Mouse (Mus musculus): ENCODE data around the gene Acacb.
A peak's percentile ranks its signal among the peaks of the same experiment; 100 is the strongest.

Acacb gene

DNA sequence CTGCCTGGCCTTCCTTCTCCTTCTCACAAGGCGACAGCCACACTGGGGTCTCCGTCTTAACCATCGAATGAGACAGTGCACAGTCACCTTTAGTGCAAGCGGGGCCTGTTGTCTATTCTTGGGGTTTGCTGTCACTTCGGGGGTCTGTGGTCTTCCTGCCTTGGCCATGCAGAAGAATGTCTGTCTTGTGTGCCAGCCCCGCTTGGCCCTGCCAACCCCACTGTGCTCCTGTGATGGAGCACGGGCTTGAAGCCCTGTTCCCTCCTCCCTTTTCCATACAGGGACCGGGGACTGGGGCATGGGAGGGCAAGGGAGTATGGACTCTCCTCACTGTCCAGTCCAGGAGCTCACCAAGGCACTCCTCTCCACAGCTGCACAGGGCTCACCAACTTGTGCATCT, 118.5 kb downstream of the Acacb start:
- no peak for DNase-seq (ENCODE audit: low read depth, low spot score)

DNA sequence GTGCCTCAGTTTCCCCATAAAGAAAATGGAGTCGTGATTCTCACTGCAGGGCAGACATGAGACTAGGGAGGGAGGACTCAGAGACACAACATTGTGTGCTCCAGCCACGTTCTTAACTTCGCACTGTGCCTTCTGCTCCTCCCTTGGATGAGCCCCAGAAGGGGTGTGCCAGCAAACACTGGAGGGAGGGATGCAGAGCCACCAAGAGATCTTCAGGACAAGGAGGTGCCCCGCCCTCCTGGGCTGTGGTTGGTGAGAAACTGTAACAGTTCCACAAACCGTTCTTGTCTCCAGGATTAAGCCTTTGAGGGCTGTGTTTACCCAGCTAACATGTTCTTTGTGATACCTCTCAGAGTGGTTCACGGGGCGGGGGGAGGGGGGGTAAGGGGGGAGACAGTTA, 122.3 kb downstream of the Acacb start:
- DNase-seq (ENCODE audit: low read depth, low spot score) = no peak

DNA sequence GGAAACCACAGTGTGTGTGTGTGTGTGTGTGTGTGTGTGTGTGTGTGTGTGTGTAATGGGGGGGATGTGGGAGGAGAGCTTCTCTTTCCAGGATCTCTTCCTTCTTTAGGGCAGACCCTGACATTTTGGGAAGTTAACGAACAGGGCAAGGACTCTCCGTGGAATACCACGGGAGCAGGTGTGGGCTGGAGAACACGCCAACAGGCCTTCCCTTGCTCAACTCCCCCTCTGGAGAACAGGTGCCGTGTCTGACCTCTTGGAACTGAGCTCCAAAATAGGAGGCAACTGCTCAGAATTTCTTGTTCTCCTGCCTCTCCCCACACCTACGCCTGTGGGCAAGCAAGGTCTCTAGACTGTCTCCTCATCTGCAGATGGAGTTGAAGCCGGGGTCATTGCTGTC, 123.2 kb downstream of the Acacb start:
- DNase-seq (ENCODE audit: low read depth, low spot score) = no peak

DNA sequence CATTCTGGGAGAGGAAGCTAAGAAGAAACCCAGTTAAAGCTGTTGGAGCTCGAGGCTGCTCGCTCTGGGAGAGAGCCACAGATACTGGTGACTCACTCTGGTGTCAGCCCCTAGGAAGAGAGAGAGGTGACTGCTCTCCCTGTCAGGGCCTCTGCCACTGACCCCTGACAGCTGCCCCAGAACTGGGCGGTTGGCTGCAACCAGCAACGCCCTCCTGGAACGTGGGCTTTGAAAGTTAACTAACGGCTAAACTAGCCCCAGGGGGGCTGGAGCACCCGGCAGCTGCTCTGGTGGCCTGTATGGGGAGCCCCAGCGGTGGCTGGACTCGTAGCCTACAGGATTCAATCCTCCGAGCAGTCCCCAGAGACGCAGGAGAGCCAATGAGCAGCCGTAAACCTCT, 123.6 kb downstream of the Acacb start:
- no peak for DNase-seq (ENCODE audit: low read depth, low spot score)

DNA sequence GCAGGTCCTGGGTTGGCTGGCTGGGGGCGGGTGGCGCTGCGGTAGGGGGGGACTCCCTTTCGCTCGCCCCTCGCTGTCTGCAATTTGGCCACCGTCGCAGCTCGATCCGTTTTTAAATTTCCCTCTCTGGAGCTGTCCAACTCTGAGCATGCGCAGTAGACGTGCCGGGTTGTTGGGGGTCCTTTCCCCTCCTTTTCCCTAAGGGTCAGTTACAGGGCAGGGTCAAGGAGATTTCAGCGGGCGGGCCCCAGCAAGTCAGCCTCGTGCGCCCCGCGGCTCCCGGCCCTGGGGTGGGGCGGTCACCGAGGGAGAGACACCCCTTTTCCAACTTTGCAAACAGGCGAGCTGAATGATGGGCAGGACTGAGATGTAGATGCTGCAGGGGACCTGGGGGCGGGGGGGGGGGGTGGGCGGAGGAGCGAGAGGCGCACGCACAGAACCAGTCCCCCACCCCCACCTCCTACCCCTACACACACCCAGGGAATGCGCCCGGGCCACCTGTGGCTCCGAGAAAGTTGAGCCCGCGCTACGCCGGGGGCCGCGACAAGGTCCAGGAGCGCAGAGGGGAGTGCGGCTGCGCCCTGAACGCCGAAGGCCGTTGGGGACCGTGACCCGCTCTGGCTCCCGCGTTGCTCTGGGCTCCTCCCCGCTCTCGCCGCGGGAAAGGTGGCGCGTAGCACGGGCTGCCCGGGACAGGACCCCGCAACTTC, 127.5 kb downstream of the Acacb start, which contains the start of gene Foxn4:
Foxn4 (minus strand) TSS at position 115 of the 710 bp plus-strand sequence.
- DNase-seq (ENCODE audit: low read depth, low spot score) = peak; percentile 86

DNA sequence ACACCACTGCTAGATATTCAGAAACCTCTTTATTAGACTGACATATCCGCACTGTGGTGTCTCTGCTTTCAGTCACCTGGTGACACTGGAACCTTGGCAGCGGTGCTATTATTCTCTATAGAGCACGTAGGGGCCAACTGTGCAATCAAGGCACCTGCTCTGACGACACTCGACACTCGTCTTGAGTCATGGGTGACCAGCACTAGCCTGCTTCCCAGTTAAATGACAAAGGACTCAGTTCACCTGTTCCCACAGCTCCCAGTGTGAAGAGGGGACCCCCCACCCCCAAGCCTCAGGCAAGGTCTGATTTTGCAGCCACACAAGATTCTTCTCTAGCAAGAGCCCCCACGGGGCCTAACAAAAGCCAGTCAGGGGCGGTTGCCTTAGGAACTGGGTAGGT, 129.0 kb downstream of the Acacb start:
- DNase-seq (ENCODE audit: low read depth, low spot score) = no peak

DNA sequence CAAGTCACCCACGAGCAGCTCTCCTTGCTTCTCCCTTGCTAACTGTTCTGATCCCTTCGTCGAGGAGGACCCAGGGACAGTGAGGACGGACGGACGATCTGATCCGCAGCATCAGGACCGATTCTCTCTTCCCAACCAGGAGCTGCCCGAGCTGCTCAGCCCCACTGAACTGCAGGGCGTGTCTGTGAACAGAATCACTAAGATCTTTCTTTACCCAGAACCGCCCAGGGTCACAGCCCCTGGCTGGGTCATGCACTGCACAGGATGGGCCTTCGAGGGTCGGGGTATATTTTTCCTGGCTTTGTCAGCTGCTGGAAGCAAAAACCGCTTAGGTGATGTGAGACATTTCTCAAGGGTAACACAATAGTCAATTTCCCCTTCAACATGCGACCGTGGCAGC, 129.7 kb downstream of the Acacb start:
- no peak for DNase-seq (ENCODE audit: low read depth, low spot score)

DNA sequence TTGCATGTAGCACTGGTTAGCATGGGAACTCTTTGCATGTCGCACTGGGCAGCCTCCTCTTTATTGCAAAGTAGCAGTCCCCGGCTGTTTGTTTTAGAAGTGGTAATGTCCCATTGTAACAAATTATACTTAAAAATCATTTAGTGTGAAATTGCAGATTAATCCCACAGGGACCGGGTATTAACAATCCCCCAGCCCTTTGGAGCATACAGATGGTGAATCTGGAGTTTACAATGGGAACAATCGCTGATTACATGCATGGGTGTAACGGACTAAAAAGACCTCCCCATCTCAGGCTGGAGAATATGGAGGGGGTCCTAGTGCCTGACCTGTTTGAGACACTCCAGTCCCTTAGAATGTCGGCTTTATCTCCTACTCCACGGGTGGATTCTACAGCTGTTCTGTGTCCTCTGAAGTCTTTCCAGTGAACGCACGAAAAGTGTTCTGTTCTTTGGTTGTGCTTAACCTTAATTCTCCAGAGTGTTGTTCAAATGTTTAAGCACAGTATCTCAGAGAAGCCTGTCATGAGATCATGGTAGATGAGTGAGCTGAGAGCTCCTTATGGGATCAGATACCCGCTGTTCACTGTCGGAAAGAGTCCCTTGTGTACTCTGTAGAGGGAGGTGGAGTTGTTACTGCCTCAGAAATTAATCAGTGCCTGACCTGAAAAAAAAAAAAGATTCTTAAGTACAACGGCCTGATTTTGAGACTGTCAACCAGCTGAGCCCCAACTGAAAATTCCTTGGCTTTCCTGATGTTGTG, 133.2 kb downstream of the Acacb start:
- DNase-seq (ENCODE audit: low read depth, low spot score) = no peak

DNA sequence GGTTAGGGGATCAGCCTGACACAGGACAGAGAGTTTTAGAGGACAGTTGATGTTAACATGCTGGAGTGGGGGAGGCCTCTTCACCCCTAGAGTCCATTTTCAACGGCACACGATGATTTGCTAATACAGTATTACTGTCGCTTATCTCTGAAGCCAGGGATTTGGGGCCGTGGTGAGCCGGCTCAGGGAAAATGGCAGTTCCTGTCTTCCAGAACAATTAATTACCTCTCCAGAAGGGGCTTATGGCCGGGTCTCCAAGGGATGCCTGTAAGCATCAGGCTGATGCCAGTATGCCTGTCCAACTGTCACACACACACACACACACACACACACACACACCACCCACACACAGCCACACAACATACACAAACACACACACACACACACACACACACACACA, 136.0 kb downstream of the Acacb start:
- no peak for DNase-seq (ENCODE audit: low read depth, low spot score)

DNA sequence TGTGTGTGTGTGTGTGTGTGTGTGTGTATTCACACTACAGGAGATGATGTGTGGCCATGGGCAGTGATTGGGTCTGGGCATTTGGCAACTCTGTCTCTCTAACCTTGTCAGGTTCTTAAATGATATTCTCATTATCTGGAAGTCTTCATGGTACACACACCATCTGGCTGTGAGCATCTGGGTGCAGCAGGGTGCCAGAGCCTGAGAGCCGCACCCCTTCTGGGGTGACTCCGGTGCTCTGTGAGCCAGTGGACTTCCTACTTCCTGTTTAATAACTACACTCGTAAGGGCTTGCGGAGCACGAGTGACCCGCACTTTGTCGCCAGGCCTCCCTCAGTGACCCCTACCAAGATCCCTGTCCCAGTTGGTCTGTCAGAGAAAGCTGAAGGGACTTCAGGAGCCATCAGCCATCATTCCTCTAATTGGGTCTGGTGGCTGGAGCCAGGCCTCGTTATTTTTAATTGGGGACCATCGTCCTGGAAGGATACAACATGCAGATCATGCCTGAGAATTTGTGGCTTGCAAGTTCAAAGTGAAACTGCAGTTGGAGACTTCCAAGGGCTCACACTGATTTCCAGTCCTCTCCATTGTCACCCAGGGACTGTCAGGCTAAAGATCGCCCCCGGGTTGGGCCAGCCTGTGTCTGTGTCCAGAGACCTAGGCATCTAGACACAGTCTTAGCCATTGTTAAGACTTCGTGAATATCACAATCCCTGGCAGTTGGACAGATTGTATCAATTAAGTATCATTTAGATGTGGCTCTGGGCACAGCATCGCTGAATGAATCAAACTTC, 138.5 kb downstream of the Acacb start:
- no peak for DNase-seq (ENCODE audit: low read depth, low spot score)

DNA sequence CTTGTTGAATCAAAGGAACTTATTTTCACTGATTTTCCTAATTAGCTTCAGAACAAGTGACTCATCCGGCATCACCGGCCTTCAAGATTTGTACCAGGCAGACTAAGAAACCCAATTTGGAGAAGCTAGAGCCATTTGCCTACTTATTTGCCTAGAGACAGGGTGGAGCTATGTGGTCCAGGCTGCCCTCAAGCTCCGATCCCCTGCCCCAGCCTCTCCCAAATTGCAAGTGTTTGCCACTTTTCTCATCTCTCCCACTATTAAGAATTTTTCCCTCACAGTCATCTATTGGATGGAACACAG, 139.0 kb downstream of the Acacb start:
- DNase-seq (ENCODE audit: low read depth, low spot score) = no peak

DNA sequence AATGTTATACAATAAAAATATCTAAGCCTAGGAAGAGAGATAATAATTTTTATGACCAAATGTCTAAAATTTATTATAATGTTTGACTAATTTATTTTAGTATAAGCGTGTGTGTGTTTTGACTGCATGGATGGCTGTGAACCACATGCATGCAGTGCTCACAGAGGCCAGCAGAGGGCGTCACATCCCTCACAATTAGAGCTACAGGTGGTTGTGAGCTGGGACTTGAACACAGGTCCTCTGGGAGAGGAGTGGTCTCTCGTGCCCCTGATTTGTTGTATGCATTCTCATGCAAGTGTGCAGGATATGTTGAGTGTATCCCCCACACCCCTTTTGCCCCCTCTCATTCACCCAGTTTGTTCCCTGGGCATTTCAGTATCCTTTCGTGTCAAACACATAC, 139.8 kb downstream of the Acacb start:
- DNase-seq (ENCODE audit: low read depth, low spot score) = peak; percentile 42

DNA sequence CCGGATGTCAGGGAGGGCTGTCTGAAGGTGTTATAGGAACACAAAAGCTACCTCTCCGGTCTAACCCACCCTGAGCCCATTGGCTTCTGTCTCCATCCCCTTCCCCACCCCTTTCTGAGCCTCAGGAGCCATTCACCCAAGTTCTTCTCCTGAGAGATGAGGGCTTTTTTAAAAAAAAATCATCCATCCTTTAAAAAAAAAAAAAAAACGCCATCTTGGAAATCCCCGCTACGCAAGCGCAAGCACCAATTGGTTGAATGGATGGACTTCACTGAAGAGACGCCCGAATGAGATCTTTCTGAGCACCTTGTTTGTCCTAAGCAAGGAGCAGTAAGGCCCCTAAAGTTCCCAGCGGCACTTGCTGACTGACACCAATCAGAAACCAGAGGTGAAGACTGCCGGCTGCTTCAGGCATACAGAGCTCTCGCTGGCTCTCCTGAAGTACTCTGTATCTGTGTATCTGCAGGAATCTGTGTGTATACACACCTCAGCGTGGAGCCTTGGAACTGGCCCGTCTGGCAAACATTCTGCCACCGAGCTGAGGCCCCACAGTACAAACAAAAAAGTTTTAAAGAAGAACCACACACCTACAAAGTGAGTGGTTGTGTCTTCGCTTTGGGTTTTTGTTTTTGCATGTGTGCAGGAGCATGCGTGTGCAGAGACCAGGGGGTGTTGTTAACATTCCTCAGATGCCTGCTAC, 140.7 kb downstream of the Acacb start:
- DNase-seq (ENCODE audit: low read depth, low spot score) = peak; percentile 70

DNA sequence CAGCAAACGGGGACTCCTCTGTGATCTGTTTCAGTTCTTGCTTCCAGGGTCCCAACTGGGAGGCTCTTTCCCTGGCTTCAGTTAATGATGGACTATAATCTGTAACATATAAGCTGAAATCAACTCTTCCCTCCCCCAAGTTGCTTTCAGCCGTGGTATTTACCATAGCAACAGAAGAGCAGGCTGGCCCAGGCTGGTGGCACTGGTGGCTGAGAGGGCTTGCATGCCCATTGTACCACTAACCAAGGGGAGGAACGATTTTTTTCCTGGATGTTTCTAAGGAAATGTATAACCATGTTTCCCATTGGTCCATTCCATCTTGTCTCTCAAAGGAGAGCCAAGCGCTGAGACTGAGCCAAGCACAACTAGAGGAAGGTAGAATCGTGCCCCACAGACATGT, 142.1 kb downstream of the Acacb start:
- DNase-seq (ENCODE audit: low read depth, low spot score) = no peak

DNA sequence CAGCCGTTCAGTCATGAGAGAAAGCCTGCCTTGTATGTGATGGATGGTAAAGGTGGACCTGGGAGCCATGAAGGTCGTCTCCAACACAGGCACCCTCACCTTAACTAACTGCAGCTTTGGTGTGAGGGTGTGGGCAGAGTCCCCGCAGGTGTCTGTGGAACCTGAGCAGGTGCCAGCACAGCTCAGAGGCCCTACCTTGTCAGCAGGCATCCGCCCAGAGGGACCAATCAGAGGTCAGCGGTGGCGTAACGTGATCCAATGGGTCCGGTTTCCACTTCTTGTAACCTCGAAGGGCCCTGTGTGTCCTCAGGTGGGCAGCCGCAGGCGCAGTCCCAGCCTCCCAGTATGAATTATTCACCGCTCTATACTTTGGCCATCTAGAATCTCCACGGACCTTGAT, 142.5 kb downstream of the Acacb start, which contains the start of gene Myo1h:
Myo1h (plus strand) TSS at position 293 of the 400 bp plus-strand sequence.
- no peak for DNase-seq (ENCODE audit: low read depth, low spot score)

DNA sequence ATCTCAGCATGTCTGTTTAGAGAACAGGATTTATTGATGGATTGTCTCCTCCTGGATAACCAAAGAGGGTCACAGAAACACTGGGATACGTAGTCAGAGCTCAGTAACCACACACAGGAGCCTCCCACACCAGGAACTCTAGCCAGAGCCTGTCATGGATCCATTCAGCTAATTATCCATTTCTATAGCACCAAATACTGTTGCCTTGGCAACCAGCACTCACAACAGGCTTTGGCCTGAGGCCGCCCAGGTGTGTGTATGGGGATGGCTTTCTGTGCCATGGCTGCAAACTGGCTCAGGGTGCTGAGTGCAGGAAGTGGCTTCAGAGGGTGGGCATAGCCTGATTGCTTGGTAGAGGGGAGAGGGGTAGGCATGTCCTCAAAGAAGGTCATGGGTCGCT, 143.7 kb downstream of the Acacb start:
- DNase-seq (ENCODE audit: low read depth, low spot score) = no peak

DNA sequence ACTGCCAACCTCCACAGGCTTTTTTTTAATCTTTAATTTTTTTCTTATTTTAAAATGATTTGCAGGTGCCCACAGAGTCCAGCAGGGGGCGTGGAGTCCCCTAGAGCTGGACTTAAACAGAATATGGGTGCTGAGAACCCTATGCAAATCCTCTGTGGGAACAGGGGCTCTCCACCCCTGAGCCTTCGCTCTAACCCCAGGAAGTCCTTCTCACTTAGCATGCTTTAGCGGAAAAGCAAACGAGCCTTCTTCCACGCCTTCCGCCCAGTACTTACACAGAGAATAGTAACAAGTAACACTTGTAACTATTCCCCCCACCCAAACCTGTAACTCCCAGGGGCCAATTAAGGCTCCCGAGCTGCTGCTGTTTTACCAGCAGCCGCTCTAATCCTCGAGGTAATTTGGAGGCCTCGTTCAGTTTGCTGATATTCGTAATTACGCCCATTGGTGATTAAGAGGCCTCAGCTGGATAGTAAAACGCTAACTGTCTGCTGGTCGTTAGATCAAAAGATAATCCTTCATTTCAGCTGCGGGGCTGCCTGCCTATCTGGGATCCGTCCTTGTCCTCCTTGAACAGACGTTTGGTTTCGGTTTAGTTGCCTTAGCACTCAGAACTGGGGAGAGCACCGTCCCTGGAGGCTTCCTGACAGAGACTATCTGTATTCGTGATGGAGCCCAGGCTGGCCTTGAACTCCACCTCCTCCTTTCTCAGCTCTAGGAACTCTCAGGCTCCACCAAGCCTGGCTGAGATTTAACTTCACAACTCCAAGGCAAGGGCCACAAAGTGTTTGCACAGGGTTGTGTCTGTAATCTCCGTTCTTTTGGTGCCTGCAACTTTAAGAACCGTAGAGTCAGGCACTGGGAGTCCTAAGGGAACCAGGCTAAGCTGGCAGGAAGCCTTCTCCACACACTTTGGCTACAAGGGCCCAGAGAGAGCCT, 150.6 kb downstream of the Acacb start:
- DNase-seq (ENCODE audit: low read depth, low spot score) = peak; percentile 60

DNA sequence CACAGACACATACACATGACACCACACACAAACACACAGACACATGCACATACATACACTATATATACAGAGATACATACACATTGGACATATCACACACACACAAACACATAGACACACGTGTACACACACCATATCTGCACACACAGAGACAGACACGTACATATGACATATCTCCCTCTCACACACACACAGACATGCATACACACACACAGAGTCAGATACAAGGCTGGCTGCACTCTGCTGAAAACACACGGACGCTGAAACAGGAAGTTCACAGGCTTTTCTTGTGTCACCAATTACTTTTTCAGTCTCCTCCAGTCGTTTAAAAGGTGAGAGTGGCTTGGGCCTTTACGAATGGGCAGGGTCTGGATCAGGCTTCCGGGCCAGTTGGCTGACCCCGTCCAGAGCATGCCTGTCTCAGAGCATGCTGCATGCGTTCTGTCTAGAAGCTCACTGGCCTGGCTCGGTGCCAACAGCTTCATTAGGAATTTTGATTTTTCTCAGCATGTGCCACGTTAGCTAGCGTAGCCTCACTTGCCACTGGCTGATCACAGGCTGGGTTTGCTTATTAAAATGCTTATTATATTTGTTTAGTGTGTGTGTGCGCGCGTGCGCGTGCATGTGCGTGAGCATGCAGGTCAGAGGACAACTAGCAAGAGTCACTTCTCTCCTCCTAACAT, 152.0 kb downstream of the Acacb start:
- DNase-seq (ENCODE audit: low read depth, low spot score) = no peak

DNA sequence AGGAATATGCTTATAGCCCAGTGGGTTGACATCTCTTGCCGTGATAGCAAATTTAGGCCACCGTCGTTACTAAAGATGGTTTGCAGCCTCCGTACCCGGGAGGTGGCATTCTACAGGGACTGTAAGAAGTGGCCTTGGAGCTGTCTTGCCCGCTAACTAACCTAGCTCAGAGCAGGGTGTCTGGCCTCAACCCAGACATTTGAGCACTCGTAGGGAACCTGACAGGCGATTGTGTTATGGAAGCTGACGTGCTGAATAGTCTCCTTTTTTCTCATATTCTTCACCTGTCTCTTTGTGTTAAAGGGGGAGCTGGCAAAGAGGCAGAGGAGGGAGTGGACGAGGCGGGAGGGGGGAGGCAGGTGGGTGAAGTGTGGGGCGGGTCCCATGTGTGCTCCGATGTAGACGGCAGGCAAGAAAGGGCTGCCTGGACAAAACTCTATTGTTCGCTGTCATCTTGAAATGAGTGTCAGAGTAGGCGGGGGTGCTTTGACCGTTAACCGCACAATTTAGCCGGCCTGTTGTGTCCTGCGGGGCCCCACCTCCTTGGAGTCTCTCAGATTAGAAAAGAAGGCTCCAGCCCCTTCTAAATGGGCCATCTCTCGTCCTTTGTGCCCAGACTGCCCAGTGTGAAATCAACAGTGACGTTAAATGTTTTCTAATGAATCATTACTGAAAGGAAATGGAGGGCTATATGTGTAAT, 153.0 kb downstream of the Acacb start:
- DNase-seq (ENCODE audit: low read depth, low spot score) = no peak

All from ES-CJ7 (cell line).